Mouse (Mus musculus) bone marrow, adult 2 months (tissue): ENCODE data around the gene Gcfc2. TPM values are rescaled to one million over a fixed set of nuclear protein-coding genes. Genes with fewer than 3 reads are reported as not detected.

Experiments used
- H3K27ac ChIP-seq: fragments of 200-500 bp; 2 replicates; pipeline ENCODE4 v1.5.1; 2012; ENCODE audit warnings: low read depth, mild to moderate bottlenecking, control low read depth, inconsistent platforms, low read length; ENCODE audit not compliant: control insufficient read depth, poor library complexity, insufficient read depth
- H3K4me1 ChIP-seq: fragments of 200-500 bp; 2 replicates; pipeline ENCODE4 v1.6.1; 2011; ENCODE audit warnings: low read length; ENCODE audit not compliant: control insufficient read depth, insufficient read depth
- H3K4me3 ChIP-seq: fragments of 200-500 bp; replicated peaks from 2 replicates; pipeline ENCODE3; 2011; ENCODE audit warnings: mild to moderate bottlenecking, low read depth, low read length, control low read depth; ENCODE audit not compliant: control insufficient read depth
- CTCF ChIP-seq: fragments of 200-500 bp; IDR thresholded peaks from 2 replicates; pipeline ENCODE4 v1.5.1; 2011; ENCODE audit warnings: low read length, control low read depth; ENCODE audit not compliant: control insufficient read depth, insufficient read depth
- POLR2A ChIP-seq: fragments of 200-500 bp; IDR thresholded peaks from 2 replicates; pipeline ENCODE4 v1.6.1; 2011; ENCODE audit warnings: low read depth, mild to moderate bottlenecking, control low read depth, low read length, borderline replicate concordance; ENCODE audit not compliant: control insufficient read depth
- WGBS: fragments of 180-500 bp; shearing (Covaris S2); methylation state at CpG from one replicate; pipeline ENCODE4 v1.1.7; 2018; 5-methylcytosine and 5-hydroxymethylcytosine counted together
- polyA plus RNA-seq: library from polyadenylated mRNA; stranded (reverse); fragments of >200 nt; gene quantifications from 2 replicates; pipeline ENCODE4 v1.2.4, GENCODE M21; 2011; ENCODE audit warnings: low replicate concordance; ENCODE audit not compliant: missing spikeins, insufficient read depth, insufficient read length

Gcfc2 gene
- polyA plus RNA-seq, 1 experiment = 5.0 TPM

GRCm38 (mm10) chr6:81941718-81942117 is 18.2 kb downstream of the Gcfc2 start:
- 92% methylated on average over 5 of the region's 5 CpGs for WGBS
- H3K4me1 ChIP-seq = no peaks in the 10 kb centered on the region
- no peak overlapping the region for H3K4me3 ChIP-seq
- TF ChIP-seq POLR2A = no peak
- no peak for TF ChIP-seq CTCF
- no peak overlapping the region for H3K27ac ChIP-seq

- no peak overlapping the region for H3K4me3 ChIP-seq
- TF ChIP-seq CTCF (no peak), POLR2A (no peak)
- no peaks in the 10 kb centered on the region for H3K4me1 ChIP-seq
- 71% methylated on average over 2 of the region's 2 CpGs for WGBS
- H3K27ac ChIP-seq = no peak overlapping the region
Observed at GRCm38 (mm10) chr6:81943281-81943680, 19.8 kb downstream of the Gcfc2 start.

GRCm38 (mm10) chr6:81944432-81944831 is 21.0 kb downstream of the Gcfc2 start:
- H3K4me3 ChIP-seq = no peak overlapping the region
- 82% methylated on average over 3 of the region's 3 CpGs for WGBS
- no peak overlapping the region for H3K27ac ChIP-seq
- TF ChIP-seq POLR2A = no peak
- H3K4me1 ChIP-seq = no peaks in the 10 kb centered on the region

- TF ChIP-seq CTCF (no peak), POLR2A (no peak)
- Histone ChIP-seq H3K4me3 (no peak overlapping the region), H3K27ac (no peak overlapping the region), H3K4me1 (no peaks in the 10 kb centered on the region)
- 88% methylated on average over 6 of the region's 6 CpGs for WGBS
Observed at GRCm38 (mm10) chr6:81946906-81947305, 23.4 kb downstream of the Gcfc2 start.

GRCm38 (mm10) chr6:81955133-81955532 is 31.7 kb downstream of the Gcfc2 start:
- H3K4me1 ChIP-seq = no peaks in the 10 kb centered on the region; the same call in 1 of the 2 replicates
- no peak for TF ChIP-seq POLR2A
- no peak for TF ChIP-seq CTCF
- no peak overlapping the region for H3K4me3 ChIP-seq
- no peak overlapping the region for H3K27ac ChIP-seq
- WGBS = 90% methylated on average over 5 of the region's 5 CpGs

- Histone ChIP-seq H3K4me1 (no peaks in the 10 kb centered on the region; the same call in 1 of the 2 replicates), H3K27ac (no peak overlapping the region), H3K4me3 (no peak overlapping the region)
- TF ChIP-seq POLR2A (no peak), CTCF (no peak)
- 87% methylated on average over 4 of the region's 4 CpGs for WGBS
Observed at GRCm38 (mm10) chr6:81956399-81956798, 32.9 kb downstream of the Gcfc2 start.

- H3K4me1 ChIP-seq = no peaks in the 10 kb centered on the region; the same call in 1 of the 2 replicates
- no peak for TF ChIP-seq POLR2A
- TF ChIP-seq CTCF = no peak
- H3K4me3 ChIP-seq = no peak overlapping the region
- 64% methylated on average over 11 of the region's 11 CpGs for WGBS
- H3K27ac ChIP-seq = no peak overlapping the region
Observed at GRCm38 (mm10) chr6:81957992-81958391, 34.5 kb downstream of the Gcfc2 start.

- WGBS = 89% methylated on average over 8 of the region's 8 CpGs
- TF ChIP-seq POLR2A = no peak
- no peak for TF ChIP-seq CTCF
- H3K4me1 ChIP-seq = no peaks in the 10 kb centered on the region; the same call in 1 of the 2 replicates
- no peak overlapping the region for H3K27ac ChIP-seq
- H3K4me3 ChIP-seq = no peak overlapping the region
Observed at GRCm38 (mm10) chr6:81959866-81960265, 36.4 kb downstream of the Gcfc2 start.

- TF ChIP-seq CTCF = no peak
- no peak for TF ChIP-seq POLR2A
Observed at GRCm38 (mm10) chr6:81960284-81960683, 36.8 kb downstream of the Gcfc2 start.

More at GRCm38 (mm10) chr6:81960284-81960683, 36.8 kb downstream of the Gcfc2 start:
- Histone ChIP-seq H3K4me3 (no peak overlapping the region), H3K27ac (no peak overlapping the region), H3K4me1 (no peaks in the 10 kb centered on the region; the same call in 1 of the 2 replicates)
- 82% methylated on average over 1 of the region's 1 CpGs for WGBS
